Mouse (Mus musculus) kidney, adult 8-10 months (tissue): ENCODE results near the gene Cep83.

Experiments
- DNase-seq, 2 experiments: peaks; one replicate each; pipeline ENCODE4 v3.0.0; 2022

The Cep83 gene

DNA sequence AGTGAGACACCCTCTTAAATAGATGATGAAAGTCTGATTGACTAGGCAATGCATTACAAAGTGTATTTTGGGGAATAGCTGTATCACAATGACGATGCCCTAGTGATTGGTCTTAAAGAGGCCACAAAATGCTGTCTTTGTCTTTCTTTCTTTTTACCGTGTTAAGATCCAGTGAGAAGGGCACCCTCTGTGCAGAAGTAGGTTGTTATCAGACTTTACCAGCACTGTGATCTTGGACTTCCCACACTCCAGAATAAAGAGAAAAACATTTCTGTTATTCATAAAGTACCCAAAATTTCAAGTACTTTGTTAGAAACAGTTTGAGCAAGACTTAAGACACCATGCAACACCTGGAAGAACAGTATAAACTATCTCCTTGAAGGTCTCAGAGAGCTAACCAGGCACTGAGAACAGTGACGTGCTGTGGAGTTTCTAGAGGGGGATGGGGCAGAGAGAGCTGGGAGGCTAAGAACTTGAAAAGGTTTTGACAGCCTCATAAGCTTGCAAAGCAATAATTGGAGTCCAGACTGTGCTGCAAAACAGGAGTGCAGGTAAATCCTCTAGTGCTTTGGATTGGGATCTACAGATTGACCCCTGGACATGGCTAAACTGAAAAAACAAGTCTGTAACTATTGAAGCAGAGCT, 92.3 kb downstream of the Cep83 start:
- DNase-seq = no peak

DNA sequence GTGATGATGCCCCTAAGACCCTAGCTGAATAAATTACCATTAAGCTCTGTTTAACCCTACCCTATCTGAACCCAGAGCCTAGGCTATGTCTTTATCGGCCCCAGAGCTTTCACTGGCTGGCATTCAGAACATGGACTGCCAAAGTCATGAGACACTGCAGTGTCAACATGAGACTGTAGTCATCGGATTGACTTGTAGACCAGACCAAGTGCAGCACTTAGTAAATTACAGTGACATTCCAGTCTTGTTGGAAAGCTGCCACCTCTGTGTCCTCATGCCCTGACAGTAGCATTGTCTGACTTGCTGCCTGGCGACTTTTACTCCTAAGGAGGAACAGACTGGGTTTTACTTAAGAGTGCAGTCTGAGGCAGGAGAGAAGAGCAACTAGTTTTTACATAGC, 100.8 kb downstream of the Cep83 start:
- peak in 1 of 2 experiments; percentile 44 for DNase-seq

DNA sequence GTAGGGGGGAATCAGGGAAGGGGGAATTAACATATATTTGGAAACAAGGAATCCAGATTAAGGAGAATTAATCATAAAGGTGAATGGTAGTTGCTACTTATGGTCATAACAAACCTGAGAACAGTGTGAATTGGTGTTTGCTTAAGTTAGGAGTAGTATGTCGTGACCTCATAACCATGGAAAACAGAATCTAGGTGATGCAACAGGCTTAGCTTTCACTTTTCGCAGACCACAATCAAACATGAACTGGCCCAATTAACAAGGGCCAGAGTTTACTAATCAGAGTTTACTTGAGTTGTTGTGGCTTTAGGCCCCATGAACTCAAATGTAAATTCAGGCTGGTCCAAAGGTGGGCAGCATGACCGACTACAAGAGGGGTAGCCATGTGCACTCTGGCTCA, 105.5 kb downstream of the Cep83 start:
- DNase-seq = no peak

DNA sequence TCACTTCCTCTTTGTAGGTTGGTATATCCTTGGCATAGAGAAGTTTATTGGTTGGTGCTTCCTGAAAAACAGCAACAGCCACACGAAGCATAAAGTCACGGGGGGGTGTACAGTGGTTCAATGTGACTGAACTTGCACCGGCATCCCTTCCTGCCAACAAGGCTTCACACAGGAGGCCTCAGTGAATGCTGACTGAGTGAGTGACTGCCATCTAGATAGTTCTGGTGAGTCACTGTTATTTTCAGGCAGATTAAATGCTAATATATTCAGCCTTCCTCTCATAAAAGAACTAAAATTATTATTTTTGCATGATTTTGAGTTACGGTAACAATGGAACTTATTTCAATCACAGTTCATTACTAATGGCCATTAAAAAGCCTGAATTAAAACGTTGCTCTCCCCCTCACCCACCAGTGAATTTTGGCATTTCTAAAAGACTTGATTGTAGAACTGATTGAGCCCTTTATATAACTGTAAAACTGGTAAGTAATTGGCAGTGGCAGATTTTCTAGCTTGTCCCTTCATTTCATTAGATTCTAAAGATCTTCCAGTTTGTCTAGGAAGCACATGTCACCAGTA, 106.3 kb downstream of the Cep83 start:
- DNase-seq = no peak

DNA sequence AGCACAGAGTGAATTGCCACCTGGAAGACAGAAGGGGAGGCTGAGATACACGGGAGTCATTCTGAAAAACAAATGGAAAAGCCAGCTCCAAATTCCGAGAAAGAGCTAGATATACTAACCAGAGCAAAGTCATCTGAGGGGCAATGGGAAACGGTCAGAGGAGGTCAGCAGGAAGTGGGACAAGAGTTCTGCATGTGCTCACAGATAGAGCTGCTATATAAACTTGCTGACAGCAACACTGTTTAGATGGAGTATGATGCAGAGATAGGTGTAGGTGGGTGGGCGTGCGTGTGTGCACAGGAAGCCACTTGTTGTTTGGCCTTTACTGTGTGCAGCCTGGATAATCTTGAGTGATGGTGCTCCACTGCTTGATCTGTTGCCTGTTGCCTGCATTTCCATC, 109.7 kb downstream of the Cep83 start:
- DNase-seq = no peak

DNA sequence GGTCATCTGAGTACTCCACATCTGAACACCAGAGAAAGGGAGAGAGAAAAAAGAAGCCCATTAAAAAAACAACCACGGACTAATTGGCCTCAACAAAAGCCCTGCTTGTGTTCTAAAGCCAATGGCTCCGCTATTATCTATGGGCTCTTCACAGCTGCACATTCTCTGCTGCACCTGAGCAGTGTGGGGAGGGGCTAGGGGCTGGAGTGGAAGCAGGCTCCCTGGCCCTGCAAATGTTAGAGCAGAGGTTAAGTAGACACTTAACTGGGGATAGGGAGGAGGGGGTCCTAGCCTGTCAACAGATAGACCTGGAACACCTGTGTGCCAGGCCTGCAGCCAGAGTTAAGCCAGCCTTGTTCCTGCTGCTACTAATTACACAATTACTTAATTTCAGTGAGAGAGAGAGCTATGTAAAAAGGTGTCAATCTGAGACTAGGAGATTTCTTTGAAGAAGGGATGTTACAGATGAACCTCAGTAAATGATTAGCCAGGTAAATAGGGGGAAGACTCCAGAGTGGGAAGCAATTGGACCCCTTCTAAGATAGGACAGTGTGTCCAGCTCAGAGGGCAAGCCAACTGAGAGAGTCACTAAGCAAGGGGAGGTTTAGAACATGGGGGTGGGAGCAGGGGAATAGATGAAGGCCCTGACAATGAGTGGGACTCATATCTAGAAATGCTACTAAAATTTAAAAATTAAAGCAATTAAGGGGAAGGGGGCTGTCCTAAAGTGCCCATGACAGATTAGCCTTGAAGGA, 111.2 kb downstream of the Cep83 start:
- DNase-seq = no peak

DNA sequence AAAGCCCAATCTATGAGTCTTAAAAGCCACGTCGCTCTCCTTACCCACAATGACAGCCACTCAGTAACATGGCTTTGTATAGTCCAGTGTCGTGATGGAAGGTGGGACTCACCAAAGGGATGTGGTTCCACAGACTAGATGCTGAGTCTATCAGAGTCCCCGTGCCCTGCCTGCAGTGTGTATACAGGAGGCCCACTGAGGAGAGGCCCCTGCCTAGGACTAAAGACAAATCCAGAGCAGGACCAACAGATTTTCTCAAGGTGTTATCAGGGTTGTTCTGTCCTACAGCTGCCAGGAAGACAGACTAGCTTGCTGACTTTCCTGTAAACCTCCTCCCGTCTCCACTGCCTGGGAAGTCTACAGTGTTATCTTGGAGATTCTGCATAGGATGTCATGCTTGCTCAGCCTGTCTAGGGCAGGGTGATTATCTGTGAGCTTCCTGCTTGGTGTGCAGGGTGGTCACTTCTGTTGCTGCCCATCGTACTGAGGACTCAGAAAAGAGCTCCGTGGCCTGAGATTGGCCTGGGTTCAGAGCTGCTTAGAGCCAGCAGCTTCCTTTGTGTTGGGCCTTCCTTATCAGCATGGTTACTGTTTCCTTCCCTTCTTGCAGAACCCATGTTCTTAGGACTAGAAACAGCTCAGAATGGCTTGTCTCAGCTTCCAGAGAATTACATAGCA, 112.4 kb downstream of the Cep83 start:
- no peak for DNase-seq

DNA sequence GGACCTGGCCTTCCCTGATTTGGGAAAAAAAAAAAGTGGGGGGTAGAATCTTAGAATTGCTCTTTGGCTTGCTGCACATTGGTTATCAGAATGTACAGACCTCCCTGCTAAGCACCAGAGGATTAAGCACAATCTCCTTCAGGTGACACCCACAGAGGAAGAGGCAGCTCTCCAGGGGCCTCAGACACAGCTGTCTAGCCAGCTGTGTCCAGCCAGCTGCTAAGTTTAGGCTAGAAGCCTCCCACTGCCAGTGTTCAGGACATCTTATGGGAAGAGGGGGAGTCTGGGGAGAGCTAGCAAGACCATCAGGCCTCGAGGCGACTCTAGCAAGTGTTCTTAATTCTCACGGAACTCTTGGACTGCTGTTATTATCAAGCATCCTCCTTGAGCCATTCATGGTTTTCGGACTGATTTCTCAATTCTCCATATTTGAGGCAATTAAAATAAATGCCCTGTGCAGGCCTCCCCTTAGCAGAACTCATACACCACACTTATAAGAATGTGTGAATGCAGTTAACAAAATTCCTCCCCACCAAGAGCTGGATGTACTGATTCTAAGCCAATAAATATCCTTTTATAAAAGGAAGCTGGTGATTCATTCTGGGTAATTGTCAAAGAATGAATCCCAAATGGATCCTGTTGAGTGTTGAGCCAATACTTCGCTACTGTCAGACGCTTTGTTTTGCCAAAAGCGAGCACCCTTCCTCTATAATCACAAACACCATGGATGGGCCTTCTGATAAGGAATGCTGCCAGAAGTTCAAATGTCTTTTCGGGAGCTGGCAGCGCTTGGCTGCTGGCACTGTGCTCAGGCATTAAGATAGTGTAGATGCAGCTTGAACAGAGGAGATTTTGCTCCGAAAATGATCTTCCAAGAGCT, 115.8 kb downstream of the Cep83 start:
- no peak for DNase-seq

DNA sequence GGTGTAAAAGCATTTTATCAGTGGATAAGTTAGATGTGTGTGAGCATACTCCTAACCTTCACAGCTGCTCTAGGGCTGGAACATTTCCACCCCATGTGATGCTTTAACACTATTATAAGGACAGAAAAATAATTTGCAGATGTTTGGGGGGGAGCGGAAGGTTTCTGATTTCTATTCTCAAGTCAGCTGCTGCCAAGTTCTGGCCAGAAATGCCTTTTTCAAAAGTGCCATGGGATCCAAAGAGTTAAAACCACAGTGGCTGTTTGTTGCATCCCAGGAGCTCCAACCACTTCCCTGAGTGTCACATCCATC, 116.4 kb downstream of the Cep83 start:
- DNase-seq = no peak

DNA sequence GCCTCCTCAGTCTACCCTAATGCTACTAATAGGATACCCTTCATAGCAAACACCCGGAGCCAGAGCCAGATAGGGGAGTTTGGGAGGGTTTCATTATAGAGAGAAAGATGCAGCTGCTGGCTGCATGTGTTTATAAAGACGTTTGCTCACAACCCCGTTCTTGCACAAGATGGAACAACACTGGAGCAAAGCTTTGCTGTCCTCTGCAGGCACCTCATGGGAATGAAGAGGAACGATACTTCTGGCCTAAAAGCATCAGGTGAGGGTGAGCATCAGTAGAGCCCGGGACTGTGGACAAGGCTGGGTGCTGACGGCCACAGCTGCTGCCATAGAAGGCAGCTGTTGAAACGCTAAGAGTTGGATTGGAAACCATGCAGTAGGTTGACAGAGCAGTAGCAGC, 118.9 kb downstream of the Cep83 start:
- no peak for DNase-seq

DNA sequence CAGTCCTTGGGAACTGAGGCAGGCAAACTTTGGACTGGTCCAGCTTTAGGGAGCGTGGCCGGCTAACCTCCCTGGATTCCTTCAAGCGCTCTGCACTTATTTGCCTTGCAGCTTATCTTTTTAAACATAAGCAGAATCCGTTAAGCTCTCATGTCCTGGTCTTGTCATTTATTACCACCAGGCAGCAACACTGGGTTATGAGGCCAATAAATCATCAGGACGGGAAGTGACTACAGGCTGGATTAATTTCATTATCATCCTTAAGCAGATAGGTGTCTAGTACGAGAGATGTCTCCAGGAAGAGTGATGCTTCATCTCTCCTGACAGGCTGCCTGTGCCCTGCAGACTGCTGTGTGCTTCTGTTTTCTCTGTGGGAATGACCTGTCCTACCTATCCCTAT, 119.8 kb downstream of the Cep83 start:
- DNase-seq = no peak

DNA sequence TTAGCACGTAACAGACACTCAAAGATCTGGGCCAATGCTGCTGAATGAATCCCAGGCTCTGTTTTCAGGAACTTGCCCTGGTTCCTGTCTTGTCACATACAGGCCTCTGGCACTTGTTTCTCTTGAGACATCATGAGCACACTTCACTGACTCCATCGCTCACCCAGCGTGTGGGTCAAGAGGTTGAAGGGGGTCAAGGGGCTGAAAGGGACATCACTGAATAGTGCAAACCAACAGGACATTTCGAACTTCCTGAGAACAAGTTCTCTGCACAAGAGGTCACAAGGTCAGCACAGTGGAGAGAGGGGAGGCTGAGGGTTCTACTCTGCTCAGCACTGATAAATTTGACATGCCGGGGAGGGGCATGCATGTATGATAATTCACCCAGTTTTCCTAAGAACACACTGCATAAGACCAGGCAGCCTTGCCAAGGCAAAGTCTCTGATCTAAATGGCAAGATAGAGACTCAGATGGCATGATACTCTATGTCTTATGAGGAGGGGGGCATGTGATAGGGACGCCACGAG, 121.6 kb downstream of the Cep83 start:
- DNase-seq = no peak

DNA sequence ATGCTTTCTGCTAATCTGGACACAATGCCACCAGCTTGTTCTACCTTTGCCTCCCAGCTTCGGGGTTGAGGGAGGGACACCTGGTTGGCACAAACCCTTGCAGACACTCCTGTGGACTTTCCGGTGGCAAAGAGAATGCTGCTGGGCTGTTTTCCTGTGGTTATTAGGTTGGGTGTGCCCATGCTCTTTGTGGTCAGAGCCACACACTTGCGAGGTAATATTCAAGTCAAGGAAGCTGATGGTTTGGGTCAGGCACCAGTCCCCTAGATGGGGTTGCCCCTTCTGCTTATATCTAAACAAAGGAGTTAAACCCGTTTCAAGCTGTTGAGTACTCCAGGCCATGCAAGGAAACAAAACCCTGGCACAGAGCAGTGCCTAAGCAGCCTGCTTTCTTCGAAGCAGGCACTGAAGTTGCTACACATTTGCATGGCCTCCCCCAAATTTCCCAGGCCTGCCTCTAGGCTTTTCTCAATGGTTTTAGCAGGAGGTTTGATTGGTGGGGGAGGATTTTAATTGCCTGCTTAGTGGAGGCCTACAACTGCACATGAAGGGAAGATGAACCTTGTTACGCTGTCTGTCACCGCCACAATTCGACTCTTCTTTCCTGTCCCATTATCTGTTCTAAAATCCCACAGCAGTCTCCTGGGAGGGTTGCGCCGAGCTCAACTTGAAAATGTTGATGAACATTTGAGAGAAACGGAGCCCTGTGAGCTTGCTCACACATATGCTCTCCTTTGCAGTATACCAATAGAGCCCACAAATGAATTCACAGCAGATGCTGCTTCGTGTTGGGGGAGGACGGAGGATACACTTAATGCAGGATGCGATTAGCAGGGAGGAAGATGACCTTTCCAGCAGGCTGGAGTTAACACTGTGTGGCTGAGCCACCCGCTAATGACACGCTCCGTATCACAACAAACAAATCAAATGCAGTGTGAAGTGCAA, 123.7 kb downstream of the Cep83 start:
- DNase-seq = no peak

DNA sequence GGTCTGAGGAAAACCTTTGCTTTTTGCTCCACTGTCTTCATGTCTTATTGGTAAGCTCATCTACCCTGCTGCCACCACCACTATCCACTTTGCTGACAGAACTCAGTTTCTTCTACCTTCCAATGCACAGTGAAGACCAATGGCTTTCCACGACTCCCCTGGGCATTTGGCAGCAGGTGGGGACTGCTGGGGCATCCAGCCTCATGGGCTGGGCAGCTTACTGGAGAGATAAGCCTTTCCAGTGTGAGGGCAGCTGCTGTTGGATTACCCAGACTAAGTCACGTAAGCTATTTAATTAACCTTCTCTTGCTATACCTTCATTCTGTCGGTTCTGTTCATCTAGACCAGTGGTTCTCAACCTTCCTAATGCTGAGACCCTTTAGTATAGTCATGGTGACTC, 129.7 kb downstream of the Cep83 start:
- no peak for DNase-seq

DNA sequence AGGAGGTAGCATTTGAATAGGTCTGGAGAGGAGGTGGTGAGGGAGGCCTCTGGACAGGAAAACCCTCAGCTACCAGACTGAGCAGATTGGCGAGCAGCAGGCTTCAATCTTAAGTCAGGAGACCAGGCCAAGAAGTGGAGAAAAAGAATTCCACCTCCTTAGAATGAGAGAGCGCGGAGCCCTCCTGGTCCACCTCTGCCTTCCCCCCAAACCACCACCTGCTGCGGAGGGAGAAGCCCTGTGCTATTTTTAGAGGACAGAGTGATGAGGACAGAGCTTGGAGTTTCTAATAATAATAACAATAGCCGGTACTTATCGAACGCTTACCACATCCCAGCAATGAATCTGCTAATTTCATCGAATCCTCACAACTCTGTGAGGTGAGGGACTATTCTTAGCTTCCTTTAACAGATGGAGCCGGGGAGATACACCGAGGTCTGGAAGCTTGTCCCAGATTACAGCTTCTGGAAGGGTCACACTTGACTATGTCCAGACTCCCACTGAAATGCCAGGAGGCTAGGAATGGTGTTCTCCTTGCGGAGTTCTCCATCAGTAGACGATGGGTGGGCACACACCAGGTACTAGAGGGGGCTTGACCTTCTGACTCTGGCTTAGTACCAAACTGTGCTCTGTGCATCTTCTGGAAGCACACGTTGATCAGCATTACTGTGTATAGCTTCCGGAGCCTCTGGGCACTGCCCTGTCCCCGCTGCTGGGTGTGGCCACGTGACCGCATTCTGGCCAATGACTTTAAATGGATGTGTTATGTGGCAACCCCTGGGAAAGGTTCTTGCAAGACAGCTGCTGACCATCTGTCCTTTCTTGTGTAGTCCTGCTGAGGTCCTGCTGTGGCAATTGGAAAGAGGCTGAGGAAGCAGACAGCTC, 130.6 kb downstream of the Cep83 start:
- no peak for DNase-seq

DNA sequence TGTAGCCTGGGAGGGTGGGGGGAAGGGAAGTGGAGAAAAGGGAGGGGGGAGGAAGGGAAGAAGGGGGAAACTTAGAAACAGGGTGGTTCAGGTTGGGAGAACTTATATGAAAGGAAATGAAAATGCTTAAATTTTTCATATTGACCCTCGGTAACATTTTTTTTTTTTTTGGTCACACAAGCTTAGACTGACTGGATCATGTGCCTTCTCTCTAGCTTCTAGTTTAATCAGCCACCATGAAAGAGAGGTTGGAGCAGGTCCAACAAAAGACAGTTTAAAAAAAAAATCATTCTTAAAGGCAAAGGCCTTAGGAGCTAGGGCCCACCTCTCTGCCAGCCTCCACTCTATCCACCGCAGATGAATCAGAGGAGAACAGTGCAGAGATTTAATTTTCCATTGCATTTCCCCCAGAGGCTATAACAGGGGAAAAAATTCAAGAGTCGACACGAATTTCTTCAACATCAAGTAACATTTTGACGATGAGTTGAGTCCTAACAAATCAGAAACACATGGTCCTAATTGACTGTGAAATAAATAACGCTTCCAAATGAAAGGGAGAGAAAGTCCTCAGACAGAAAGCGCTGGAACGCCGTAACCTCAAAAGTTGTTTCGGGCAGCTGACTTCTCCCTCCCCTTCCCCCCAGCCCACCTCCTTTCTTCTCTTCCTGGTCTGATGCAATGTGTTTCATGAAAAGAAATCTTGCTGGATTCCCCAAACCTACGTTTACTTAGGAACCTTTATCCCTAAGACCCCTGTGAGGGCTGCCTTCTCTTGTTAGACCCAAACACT, 135.7 kb downstream of the Cep83 start:
- no peak for DNase-seq

DNA sequence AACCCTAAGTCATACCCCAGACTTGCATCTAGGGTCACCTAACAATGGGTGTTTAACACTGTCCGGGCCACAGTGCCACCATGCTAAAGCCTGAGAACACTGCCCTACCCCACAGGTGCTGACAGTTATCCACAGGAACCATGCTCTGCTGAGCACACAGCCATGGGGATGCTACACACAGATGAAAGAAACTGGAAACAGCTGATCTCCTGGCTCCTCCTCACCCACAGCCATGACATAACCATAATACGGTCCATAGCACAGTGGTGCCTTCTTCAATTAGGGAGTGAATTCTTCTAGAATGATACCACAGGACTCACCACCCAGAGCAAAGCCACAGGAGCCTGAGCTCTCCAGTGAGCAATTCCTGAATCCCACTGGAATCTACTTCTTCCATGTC, 137.5 kb downstream of the Cep83 start:
- no peak for DNase-seq

DNA sequence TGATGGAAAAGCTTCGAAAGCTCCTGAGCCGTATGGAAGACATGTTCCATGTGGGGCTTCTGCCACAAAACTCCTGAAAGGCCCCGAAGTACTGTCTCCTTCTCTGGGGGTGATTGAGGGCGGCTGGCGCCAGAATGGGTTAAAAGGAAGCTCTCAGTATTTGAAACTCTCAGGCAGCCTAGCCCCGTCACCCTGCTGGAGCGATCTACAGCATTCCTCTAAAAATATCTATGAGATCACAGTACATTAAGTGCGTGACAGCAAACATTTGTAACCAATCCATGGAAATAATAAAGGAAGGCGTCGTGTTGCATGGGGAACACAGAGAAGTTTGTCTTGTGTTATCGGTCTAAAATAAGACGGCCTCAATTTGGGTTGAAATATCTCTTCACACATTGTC, 138.0 kb downstream of the Cep83 start:
- DNase-seq = no peak

DNA sequence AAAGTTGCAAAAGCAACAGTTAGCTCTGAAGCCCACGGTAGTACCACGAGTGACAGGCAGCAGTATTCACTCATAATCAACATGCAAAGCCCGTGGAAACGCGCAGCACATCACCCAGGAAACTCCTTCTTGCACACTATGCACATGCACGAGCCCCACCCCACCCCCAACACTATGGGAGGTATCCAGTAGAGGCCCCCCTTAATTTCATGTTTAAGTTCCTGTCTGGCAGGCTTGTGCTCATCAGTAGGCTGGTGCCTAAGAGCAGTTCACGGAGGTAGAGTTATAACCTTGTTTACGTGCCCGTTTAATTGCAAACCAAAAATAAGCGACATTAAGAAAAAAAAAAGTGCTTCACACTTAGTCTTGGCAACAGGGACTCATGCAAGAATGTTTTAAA, 138.9 kb downstream of the Cep83 start:
- no peak for DNase-seq
